Mouse (Mus musculus) left cerebral cortex, adult 8-10 months (tissue): ENCODE measurements around the gene Aimp2. TPM values are rescaled to one million over a fixed set of nuclear protein-coding genes. Genes with fewer than 3 reads are reported as not detected.

ENCODE experiments used
- DNase-seq, 2 experiments: peaks; one replicate each; pipeline ENCODE4 v3.0.0; 2022; ENCODE audit warnings: low spot score in 2 of 2
- total RNA-seq, 4 experiments: library from RNA; stranded (reverse); gene quantifications; 2 replicates each; pipeline ENCODE4 v1.2.4; 2022

Gene Aimp2
- total RNA-seq, 4 experiments from 2014 or later: 27.6 to 32.1 (median 29.9) TPM

DNA sequence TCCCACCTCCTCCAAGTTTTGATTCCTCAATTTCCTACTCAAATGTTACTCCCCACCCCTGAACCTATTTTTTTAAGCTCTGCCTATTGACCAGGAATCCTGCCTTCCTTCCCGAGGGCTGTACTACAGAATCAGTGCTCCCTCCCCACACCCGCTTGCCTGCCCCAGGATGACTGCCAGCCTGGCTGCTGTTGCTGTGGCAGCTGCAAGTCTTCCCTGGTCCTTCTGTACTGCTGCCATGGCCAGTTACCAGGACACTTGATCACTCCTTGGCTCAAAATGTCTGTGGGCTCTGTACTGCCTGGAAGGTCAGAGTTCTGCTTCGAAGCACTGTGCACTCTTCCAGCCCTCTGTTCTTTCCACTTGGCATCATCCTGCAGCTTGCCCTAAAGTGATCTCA is 7.5 kb downstream of the Aimp2 start:
- DNase-seq: peak in 1 of 2 experiments; percentile 20

GRCm38 (mm10) chr5:143897635-143898330 is 11.9 kb downstream of the Aimp2 start, which contains the start of gene Ankrd61:
TSS of gene Ankrd61 (minus strand) at chr5:143897685.
- no peak for DNase-seq

DNA sequence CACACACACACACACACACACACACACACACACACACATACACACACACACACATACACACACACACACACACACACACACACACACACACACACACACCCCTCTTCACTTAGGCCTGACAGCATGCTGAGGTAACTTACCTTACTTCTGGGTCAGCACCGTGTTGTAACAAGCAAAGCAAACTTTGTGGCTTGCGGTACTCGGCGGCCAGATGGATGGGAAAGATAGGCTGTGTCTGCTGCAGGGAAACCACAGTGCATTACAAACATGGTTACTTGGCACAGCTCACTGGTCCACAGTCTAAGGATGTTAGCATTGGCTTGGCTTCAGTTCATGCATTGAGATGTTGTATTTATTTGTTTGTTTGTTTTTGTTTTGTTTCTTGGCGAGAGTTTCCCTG is 16.3 kb downstream of the Aimp2 start:
- no peak for DNase-seq

DNA sequence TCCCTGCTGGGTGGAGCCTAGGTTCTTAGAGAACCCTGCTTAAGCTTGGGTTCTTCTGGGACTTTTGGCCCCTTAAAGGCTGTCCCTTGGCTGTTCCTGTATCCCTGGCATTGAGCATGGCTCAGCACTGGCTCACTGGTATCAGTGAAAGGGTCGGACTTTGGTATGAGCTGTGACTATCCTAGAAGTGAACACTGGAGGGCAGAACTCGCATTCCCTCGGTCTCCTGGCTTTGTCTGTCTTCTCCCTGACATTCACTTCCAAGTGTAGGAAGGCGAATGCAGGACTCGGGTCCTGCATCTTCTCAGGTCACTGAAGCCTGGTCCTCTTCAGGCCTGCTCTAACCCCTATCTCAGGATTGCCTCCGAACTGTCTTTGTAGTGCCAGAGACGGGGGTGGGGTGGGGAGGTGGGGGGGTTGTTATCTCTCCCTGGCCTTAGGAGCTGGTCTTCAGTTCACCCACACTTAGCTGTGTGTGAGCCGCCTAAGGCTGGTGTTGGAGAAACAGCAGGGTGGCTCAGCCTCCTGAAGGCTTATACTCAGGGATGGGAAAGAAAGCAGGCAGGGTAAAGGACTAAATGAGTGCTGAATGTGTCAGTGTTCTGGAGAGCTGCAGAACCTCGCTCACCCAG is 17.3 kb downstream of the Aimp2 start:
- DNase-seq: no peak

DNA sequence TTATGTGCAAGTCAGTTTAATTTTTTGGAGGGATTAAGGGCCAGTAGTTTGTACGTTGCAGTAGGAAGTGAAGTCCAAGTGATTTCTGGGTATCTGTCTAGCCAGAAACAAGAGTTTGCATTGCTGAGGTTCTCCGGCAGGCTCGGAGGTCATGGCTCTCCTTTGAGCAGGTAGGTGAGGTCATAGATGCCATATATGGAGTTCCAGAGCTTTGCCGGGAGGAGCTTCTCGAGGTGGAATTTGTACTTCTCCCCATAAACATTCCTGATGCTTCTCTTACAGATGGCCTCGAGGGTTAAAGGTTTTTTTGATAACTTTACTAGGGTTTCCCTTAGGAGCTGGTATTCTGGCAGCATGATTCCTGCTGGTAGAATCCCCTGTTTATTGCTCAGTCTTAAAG is 18.9 kb downstream of the Aimp2 start:
- no peak for DNase-seq

- DNase-seq: no peak
Measured at GRCm38 (mm10) chr5:143885274-143885673, 24.4 kb downstream of the Aimp2 start.

DNA sequence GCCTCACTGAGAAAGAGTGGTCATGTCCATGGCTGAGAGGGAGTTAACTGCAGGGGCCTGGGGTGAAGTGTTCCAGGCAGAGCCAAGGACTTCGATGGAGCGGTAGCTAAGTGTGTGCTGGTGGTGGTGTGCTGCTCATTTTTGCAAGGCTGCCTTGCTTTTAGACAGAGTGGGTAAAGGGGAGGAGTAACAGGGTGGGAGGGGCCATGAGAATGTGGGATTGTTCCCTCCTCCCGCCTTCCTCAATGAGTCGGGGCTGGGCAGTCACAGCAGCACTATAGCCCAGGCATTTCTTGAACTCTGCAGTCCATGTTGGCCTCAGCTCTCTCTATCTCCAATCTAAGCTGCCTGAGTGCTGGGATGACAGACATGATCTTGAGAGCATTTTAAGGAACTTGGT is 35.1 kb downstream of the Aimp2 start:
- no peak for DNase-seq

DNA sequence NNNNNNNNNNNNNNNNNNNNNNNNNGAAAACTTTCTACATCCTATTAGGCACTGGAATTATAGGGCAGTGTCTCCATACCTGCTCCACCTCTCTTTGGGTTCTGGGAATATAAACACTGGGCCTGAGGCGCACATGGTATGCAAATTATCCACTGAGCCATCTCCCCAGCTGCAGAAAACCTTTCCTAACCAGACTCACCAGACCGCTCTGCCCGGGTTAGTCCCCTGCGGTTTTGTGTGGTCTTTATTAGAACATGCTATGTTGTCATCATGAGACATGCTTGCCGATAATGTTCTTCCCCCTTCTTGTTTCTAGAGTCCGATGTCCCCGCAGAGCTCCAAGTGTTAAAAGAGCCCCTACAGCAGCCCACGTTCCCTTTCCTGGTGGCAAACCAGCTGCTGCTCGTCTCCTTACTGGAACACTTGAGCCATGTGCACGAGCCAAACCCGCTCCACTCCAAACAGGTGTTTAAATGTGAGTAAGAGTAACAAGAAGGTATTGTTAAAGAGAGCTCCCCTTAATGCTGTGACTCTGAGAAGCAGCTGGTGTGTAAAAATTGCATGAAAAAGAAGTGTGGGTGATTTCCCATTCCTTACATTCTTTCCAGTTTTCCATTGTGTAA is 38.0 kb downstream of the Aimp2 start:
- no peak for DNase-seq

Other genes starting within 250 kb of the Aimp2 start
- 10 to 100 TPM; 21.5 to 25.3 (median 23.8) TPM for gene Usp42, start 177.6 kb downstream of the Aimp2 start, total RNA-seq
- gene Eif2ak1, start 92.1 kb downstream of the Aimp2 start, total RNA-seq: 10 to 100 TPM; 42.9 to 43.6 (median 43.3) TPM
- under 1 TPM in 1 of 4 experiments, not detected in 3; 0.24 TPM for gene Ankrd61, start 12.2 kb downstream of the Aimp2 start, total RNA-seq
- 10 to 100 TPM; 18.2 to 22.7 (median 21.7) TPM for gene Pms2, start 117 bp upstream of the Aimp2 start, total RNA-seq
- gene Gm42421, start 18.3 kb upstream of the Aimp2 start, total RNA-seq: 1 to 10 TPM in 3 of 4 experiments, under 1 TPM in 1; 0.91 to 2.3 (median 1.6) TPM
- 1 to 10 TPM; 4.0 to 6.2 (median 5.0) TPM for gene Rsph10b, start 23.2 kb upstream of the Aimp2 start, total RNA-seq
- gene Ccz1, start 105.0 kb upstream of the Aimp2 start, total RNA-seq: 10 to 100 TPM; 39.1 to 44.3 (median 40.7) TPM
- 1 to 10 TPM; 1.0 to 2.6 (median 1.1) TPM for gene Ocm, start 116.8 kb upstream of the Aimp2 start, total RNA-seq
- 100 to 1,000 TPM; 133 to 154 (median 141) TPM for gene Lmtk2, start 190.6 kb upstream of the Aimp2 start, total RNA-seq